Mouse (Mus musculus) gonadal fat pad, adult 2 months (tissue): ENCODE measurements around the gene Cyp4f37. TPM values are rescaled to one million over a fixed set of nuclear protein-coding genes. Genes with fewer than 3 reads are reported as not detected.
"Not testable (repeated sequence)": the region's sequence is repeated elsewhere in the genome, so short reads cannot be mapped to it uniquely, and the experiment has no call there.

ENCODE experiments used
- DNase-seq: peaks from one replicate; pipeline ENCODE4 v3.0.0-alpha.2; 2012; ENCODE audit warnings: low read depth
- polyA plus RNA-seq: library from polyadenylated mRNA; depleted of rRNA; stranded (reverse); fragments of >200 nt; gene quantifications from 2 replicates; pipeline ENCODE4 v1.2.3, GENCODE M21; 2012; rRNA removed

Gene Cyp4f37
- 0.07 TPM in 1 of 2 replicates, not detected in the other for polyA plus RNA-seq

DNA sequence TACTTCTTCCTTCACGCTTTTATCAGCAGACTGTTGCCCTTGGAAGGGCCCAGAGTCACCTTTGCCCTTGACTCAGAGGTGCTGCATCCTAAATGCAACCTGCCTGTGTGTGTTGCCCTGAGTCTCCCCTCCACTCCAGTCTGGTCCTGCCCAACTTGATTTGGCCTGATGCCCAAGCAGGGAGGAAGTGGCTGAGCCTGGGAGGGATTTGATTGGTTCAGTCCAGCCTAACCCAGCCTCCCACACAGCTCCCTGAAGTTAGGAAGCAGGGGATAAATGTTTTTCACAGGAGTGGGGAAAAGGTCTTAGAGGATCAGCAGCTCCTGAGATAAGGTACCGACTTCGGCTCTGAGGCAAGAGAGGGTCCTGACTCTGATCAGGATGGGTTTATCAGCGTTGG, at the start of gene Cyp4f37:
Cyp4f37 (plus strand) TSS at position 292 of the 400 bp plus-strand sequence.
- not testable (repeated sequence) for DNase-seq

GRCm38 (mm10) chr17:32573286-32573685, 47.8 kb upstream of the Cyp4f37 start:
- not testable (repeated sequence) for DNase-seq

- DNase-seq = no peak
These were observed 43.5 kb upstream of the Cyp4f37 start for GRCm38 (mm10) chr17:32577496-32578186.

DNA sequence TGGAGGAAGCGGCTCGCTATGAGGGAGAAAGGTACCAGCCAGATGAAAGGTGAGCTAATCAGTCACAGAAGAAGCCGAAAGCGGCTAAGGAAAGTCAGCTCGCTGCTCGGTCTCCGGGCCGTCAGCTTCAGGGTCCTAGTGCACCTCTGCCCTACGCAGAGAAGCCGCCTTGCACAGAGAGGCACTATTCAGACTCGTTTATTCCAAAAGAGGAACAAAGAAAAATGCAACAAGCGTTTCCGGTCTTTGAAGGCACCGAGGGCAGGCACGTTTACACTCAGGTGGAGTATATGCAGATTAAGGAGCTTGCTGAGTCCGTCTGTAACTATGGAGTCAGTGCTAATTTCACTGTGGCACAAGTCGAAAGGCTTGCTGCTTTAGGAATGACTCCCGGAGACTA, 24.6 kb upstream of the Cyp4f37 start:
- DNase-seq = no peak

GRCm38 (mm10) chr17:32608055-32608454, 13.1 kb upstream of the Cyp4f37 start:
- no peak for DNase-seq

DNA sequence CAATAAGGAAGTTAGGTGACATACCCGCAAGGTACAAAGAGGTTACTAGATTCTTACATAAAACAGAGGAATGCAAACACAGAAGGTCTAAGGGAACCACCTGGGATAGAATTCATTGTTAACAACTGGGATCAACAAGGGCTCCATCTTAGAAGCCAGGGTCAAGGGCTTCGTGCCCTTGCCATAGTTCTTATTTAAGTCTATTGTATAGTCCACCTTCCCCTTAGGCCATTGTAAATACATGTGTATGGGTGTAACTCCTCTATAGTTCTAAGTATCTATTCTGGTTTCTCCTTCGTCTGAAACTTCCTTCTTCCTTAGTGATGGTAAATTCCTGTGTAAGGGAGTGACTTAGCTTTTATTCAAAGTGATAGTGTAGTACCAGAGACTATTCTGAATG, 10.9 kb upstream of the Cyp4f37 start:
- not testable (repeated sequence) for DNase-seq

DNA sequence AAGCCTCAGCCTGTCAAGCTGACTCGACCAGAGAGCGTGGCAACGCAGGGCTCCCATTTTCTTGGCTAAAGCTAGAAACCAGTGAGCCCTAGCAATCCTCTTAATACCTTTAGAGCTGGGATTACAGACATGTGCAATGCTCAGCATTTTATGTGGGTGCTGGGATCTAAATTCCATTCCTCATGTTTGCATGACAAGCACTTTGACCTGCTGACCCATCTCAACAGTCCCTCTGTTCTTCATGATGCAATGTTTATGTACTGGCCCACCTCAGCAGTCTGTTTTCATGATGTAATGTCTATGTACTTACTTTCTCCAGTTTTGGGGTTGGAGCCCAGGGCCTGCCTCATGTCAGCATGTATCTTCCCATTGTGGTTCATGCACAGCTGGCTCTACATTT, 10.2 kb upstream of the Cyp4f37 start:
- no peak for DNase-seq

- DNase-seq = no peak
These were observed 8.7 kb upstream of the Cyp4f37 start for GRCm38 (mm10) chr17:32612417-32612816.

- no peak for DNase-seq
These were observed 3.9 kb upstream of the Cyp4f37 start for GRCm38 (mm10) chr17:32617252-32617651.

GRCm38 (mm10) chr17:32629726-32630125, 8.6 kb downstream of the Cyp4f37 start:
- DNase-seq = not testable (repeated sequence)

DNA sequence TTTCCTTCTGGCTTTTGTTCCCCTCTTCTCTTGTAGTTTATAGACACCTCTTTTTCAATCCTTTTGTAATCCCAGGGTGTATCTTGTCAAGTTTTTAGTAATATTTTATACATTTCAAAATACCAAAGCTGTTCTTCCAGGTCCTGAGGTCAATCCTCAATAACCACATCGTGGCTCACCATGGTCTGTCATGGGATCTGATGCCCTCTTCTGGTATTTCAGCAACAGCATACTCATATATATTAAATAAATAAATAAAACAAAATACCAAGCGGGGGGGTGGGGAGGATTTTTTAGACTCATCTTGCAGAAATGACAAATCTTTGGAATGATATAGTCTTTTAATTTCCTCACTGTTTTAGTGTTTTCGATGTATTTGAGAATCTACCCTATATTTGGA, 10.8 kb downstream of the Cyp4f37 start:
- DNase-seq = no peak

- not testable (repeated sequence) for DNase-seq
These were observed 13.3 kb downstream of the Cyp4f37 start for GRCm38 (mm10) chr17:32634242-32634971.

GRCm38 (mm10) chr17:32634972-32635314, 13.8 kb downstream of the Cyp4f37 start:
- DNase-seq = peak; percentile 9

DNA sequence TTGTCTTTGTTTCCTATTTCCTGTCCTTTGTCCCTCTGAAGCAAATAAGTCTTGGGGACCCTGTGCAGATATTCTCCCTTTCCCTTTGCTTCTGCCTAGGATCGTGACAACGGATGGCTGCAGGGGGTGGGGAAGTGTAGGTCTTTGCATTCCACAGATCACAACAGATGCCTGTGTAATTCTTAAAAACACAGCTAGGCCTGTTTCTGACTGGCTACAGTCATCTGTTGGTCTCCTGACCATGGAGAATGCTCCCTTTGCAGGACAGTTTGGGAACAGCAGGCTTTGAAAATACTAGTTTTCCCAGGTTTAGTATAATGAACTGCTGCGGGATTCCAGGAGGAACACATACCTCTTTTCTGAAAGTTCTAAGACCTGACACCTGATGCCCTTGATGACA, 15.2 kb downstream of the Cyp4f37 start:
- no peak for DNase-seq

- DNase-seq = no peak
These were observed 16.0 kb downstream of the Cyp4f37 start for GRCm38 (mm10) chr17:32637151-32637550.

- DNase-seq = no peak
These were observed 25.5 kb downstream of the Cyp4f37 start for GRCm38 (mm10) chr17:32646631-32647030.

DNA sequence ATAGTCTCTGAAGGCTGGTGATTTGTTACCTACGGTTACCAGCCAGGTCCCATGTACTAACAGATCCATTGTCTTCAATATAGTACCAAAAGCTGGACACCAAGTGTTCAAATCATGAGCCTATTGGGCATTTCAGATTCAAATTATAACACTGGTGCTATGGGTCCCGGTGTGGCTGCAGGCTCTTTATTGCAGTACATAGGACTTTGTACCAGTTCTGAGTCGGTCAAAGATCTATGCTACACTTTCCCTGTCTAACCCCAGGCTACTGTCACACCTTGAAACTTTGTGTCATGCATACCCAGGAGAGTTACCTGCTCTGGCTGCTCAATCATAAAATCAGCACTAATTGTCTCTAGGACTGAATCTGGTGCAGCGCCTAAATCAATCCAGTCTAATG, 32.8 kb downstream of the Cyp4f37 start:
- DNase-seq = no peak

GRCm38 (mm10) chr17:32657041-32657440, 35.9 kb downstream of the Cyp4f37 start:
- DNase-seq = no peak

GRCm38 (mm10) chr17:32658246-32658645, 37.1 kb downstream of the Cyp4f37 start:
- DNase-seq = no peak

GRCm38 (mm10) chr17:32658712-32659111, 37.6 kb downstream of the Cyp4f37 start, which contains the start of gene Cyp4f40:
Gene Cyp4f40 (plus strand): TSS chr17:32658900.
- DNase-seq = no peak

DNA sequence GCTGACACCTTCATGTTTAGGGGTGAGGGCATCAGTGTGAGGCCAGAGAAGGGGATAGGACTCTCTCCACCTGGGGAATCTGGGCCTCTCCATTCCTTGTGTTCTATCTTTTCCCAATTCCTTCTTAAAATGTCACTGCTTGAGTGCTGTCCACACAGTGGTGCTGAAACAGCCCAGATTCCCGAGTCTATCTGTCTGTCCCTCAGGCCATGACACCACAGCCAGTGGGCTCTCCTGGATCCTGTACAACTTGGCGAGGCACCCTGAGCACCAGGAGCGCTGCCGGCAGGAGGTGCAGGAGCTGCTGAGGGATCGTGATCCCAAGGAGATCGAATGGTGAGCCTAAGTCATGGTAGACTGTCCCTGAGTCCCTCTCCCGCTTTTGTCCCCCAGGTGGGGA, 52.9 kb downstream of the Cyp4f37 start:
- no peak for DNase-seq

DNA sequence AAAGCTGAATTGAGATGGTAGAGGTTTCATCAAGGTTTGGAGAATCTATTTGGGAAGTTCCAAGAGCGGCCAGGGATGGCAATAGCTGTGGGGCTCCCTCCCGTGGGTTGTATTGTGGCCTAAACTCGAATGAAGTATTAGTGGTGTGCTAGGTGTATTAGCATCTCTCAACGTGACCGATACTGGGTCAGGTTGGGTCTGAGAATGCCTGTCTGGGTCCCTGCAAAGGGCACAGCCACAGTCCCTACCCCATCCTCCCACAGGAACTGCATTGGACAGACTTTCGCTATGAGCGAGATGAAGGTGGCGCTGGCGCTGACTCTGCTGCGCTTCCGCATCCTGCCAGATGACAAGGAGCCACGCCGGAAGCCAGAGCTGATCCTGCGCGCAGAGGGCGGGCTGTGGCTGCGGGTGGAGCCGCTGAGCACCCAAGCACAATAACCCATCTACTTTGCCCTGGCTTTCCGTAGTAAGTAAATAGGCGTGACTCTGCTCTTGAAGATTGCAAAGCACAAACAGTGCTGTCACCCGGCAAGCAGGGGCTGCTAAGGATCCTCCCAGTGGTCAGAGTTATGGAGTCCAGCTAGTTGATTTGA, 55.0 kb downstream of the Cyp4f37 start:
- DNase-seq = no peak

- DNase-seq = no peak
These were observed 59.3 kb downstream of the Cyp4f37 start for GRCm38 (mm10) chr17:32680404-32680803.
